Mouse (Mus musculus) forebrain, embryonic 14.5 days (tissue): ENCODE measurements around the gene Ifna16. TPM values are rescaled to one million over a fixed set of nuclear protein-coding genes. Genes with fewer than 3 reads are reported as not detected.

ENCODE experiments used
- ATAC-seq: fragments of 200-750 bp; cut with Nextera tagmentation; 2 replicates; pipeline ENCODE4 v1.8.0; 2017; ENCODE audit warnings: mild to moderate bottlenecking, moderate library complexity
- DNase-seq: peaks from one replicate; pipeline ENCODE4 v3.0.0-alpha.2; 2015; ENCODE audit warnings: low spot score
- H3K27ac ChIP-seq: fragments of 300-500 bp; sonication (generic); 2 replicates; pipeline ENCODE4 v1.5.1; 2014; ENCODE audit warnings: low read depth, mild to moderate bottlenecking, control low read depth, low read length, moderate library complexity
- H3K27me3 ChIP-seq: fragments of 300-500 bp; sonication (generic); replicated peaks from 2 replicates; pipeline ENCODE4 v1.6.1; 2014; ENCODE audit warnings: low read length, control low read depth, mixed read lengths; ENCODE audit not compliant: control insufficient read depth, insufficient read depth
- H3K36me3 ChIP-seq: fragments of 300-500 bp; sonication (generic); 2 replicates; pipeline ENCODE4 v1.6.1; 2014; ENCODE audit warnings: low read length, control low read depth; ENCODE audit not compliant: control insufficient read depth, insufficient read depth
- H3K4me1 ChIP-seq: fragments of 300-500 bp; sonication (generic); 2 replicates; pipeline ENCODE4 v1.6.1; 2014; ENCODE audit warnings: antibody characterized with exemption, low read length, control low read depth; ENCODE audit not compliant: control insufficient read depth, insufficient read depth
- H3K4me2 ChIP-seq: fragments of 300-500 bp; sonication (generic); 2 replicates; pipeline ENCODE4 v1.6.1; 2014; ENCODE audit warnings: mild to moderate bottlenecking, control low read depth, low read length
- H3K4me3 ChIP-seq: fragments of 300-500 bp; sonication (generic); 2 replicates; pipeline ENCODE4 v1.5.1; 2014; ENCODE audit warnings: low read depth, low read length, control low read depth
- H3K9ac ChIP-seq: fragments of 300-500 bp; sonication (generic); 2 replicates; pipeline ENCODE4 v1.6.1; 2014; ENCODE audit warnings: mild to moderate bottlenecking, low read length, control low read depth, moderate library complexity
- H3K9me3 ChIP-seq: fragments of 300-500 bp; sonication (generic); replicated peaks from 2 replicates; pipeline ENCODE4 v1.6.1; 2016; ENCODE audit warnings: low read length, control low read depth, mixed read lengths; ENCODE audit not compliant: control insufficient read depth
- WGBS: fragments of 180-500 bp; shearing (Covaris S2); extraction: QIAGEN DNeasy Blood & Tissue Kit; methylation state at CpG from one replicate; pipeline ENCODE4 v1.1.7; 2014; 5-methylcytosine and 5-hydroxymethylcytosine counted together
- polyA plus RNA-seq: library from polyadenylated mRNA; unstranded; fragments of >200 nt; fragmentation: Nextera tagmentation; extraction: Ambion mirVana; gene quantifications from 2 replicates; pipeline ENCODE4 v1.2.1, GENCODE M21; 2014

The Ifna16 gene
- polyA plus RNA-seq, 1 experiment from 2014 or later: not detected

DNA sequence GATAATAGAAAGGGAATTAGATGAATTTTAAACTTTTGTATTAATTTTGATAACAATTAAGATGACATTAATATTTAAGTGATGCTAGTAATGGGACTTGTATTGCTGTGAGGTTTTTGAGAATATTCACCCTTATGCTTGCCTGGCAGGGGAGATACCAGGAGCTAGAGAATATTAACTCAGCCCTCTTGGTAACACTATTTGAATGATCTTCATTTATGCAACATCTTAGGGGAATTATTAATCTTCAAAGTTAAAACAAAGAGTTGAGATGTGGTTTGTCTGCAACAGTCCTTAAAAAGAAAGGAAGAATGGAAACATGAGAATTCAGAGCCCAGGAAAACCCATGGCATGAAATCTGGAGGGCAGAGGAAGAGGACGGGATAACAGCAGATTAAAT lies 22.6 kb upstream of the Ifna16 start:
- no peaks in the 10 kb centered on the region for H3K4me1 ChIP-seq
- no peak for ATAC-seq
- no peaks in the 10 kb centered on the region for H3K27me3 ChIP-seq
- no peaks in the 10 kb centered on the region for H3K36me3 ChIP-seq
- H3K9me3 ChIP-seq: no peaks in the 10 kb centered on the region
- H3K4me3 ChIP-seq: no peak overlapping the region
- no peak for DNase-seq
- H3K4me2 ChIP-seq: no peak overlapping the region
- WGBS: 78% methylated on average over 1 of the region's 1 CpGs
- H3K9ac ChIP-seq: no peak overlapping the region
- no peak overlapping the region for H3K27ac ChIP-seq

- ATAC-seq (no peak), DNase-seq (no peak)
- Histone ChIP-seq H3K27me3 (no peaks in the 10 kb centered on the region), H3K4me3 (no peak overlapping the region), H3K9ac (no peak overlapping the region), H3K4me2 (no peak overlapping the region), H3K4me1 (no peaks in the 10 kb centered on the region), H3K36me3 (no peaks in the 10 kb centered on the region), H3K9me3 (no peaks in the 10 kb centered on the region), H3K27ac (no peak overlapping the region)
- 88% methylated on average over 5 of the region's 5 CpGs for WGBS
Measured at GRCm38 (mm10) chr4:88698781-88699180, 22.1 kb upstream of the Ifna16 start.

GRCm38 (mm10) chr4:88697753-88698152 lies 21.0 kb upstream of the Ifna16 start:
- Histone ChIP-seq H3K4me2 (no peak overlapping the region), H3K27me3 (no peaks in the 10 kb centered on the region), H3K9ac (no peak overlapping the region), H3K27ac (no peak overlapping the region), H3K4me1 (no peaks in the 10 kb centered on the region), H3K36me3 (no peaks in the 10 kb centered on the region), H3K4me3 (no peak overlapping the region), H3K9me3 (no peaks in the 10 kb centered on the region)
- DNase-seq (no peak), ATAC-seq (no peak)
- 85% methylated on average over 4 of the region's 4 CpGs for WGBS

DNA sequence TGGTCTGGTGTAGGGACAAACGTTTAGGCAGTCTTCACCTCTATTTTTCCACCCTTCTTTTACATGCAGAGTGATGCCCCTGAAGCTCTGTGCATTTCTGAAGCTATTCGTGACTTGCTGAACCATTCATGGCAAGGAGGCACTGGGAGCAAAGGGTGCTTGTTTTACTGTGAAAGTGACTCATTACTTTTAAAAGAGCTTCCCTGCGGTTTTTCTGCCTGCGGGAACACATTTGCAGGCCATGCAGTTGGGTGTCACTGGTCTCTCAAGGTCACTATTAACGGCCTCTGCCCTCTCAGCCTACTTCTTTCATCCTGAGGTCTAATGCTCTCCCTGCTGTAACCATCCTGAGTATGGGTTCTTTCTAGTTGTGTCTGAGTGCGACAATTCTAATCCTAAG lies 20.4 kb upstream of the Ifna16 start:
- no peaks in the 10 kb centered on the region for H3K27me3 ChIP-seq
- no peaks in the 10 kb centered on the region for H3K9me3 ChIP-seq
- ATAC-seq (no peak), DNase-seq (no peak)
- no peak overlapping the region for H3K9ac ChIP-seq
- no peak overlapping the region for H3K27ac ChIP-seq
- H3K4me2 ChIP-seq: no peak overlapping the region
- H3K4me1 ChIP-seq: no peaks in the 10 kb centered on the region
- no peak overlapping the region for H3K4me3 ChIP-seq
- 63% methylated on average over 6 of the region's 6 CpGs for WGBS
- H3K36me3 ChIP-seq: no peaks in the 10 kb centered on the region

DNA sequence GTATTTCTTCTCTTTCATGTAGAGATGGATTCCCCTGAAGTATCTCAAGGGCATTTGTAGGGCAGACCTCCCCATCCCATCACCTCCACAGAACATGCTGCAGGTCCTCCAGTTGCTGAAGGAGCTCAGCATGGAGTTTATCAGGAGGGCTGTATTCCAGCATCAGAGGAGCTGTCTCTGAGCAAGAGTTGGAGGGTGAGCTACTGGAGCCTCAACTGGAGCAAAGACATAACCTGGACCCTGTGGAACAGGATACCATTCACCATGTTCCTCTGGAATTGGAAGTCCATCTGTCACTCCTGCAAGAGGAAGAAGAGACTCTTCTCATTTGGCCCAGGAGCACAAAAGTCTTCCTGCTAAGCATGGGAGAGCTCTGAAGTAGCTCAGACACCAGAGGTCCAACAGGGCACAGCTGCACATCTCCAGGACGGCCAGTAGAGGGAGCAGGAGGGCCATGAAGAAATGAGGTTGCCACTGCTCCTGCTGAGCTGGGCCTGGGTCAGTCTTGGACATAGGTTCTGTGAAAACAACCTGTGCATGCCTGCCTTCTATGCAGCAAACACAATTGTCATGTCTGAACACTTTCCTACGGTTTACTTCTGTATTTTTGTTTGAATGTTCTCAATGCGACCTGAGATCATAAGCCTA lies 19.6 kb upstream of the Ifna16 start:
- Histone ChIP-seq H3K27me3 (no peaks in the 10 kb centered on the region), H3K4me3 (no peak overlapping the region), H3K4me2 (no peak overlapping the region), H3K9ac (no peak overlapping the region), H3K9me3 (no peaks in the 10 kb centered on the region), H3K27ac (no peak overlapping the region), H3K4me1 (no peaks in the 10 kb centered on the region), H3K36me3 (no peaks in the 10 kb centered on the region)
- WGBS: 24% methylated on average over 3 of the region's 3 CpGs
- DNase-seq (peak; percentile 83), ATAC-seq (peak; percentile 77; the same call in 1 of the 2 replicates)

DNA sequence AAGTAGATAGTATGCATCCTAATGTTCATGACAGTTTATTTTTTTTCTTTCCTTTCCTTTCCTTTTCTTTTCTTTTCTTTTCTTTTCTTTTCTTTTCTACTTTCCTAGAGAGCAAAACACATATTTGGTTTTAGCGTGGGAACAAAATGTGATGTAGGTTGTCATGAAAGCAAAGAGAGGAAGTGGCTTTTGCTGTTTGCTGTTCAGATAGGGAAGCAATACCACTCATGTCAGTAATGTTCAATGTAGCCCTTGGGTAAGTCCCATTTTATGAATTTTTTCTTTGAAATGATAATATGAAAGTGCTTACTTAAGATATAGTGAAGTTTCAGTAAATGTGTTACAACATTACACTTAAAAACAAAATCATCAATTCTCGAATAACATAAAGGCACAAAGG lies 16.7 kb upstream of the Ifna16 start:
- Histone ChIP-seq H3K4me3 (no peak overlapping the region), H3K4me1 (no peaks in the 10 kb centered on the region), H3K4me2 (no peak overlapping the region), H3K27me3 (no peaks in the 10 kb centered on the region), H3K36me3 (no peaks in the 10 kb centered on the region), H3K27ac (no peak overlapping the region), H3K9ac (no peak overlapping the region), H3K9me3 (no peaks in the 10 kb centered on the region)
- ATAC-seq (no peak), DNase-seq (no peak)
- 89% methylated on average over 2 of the region's 2 CpGs for WGBS

- Histone ChIP-seq H3K4me2 (no peak overlapping the region), H3K27ac (no peak overlapping the region), H3K4me3 (no peak overlapping the region), H3K27me3 (no peaks in the 10 kb centered on the region), H3K36me3 (no peaks in the 10 kb centered on the region), H3K9me3 (no peaks in the 10 kb centered on the region), H3K4me1 (no peaks in the 10 kb centered on the region), H3K9ac (no peak overlapping the region)
- DNase-seq (no peak), ATAC-seq (no peak)
- WGBS: 91% methylated on average over 1 of the region's 1 CpGs
Measured at GRCm38 (mm10) chr4:88692537-88692936, 15.8 kb upstream of the Ifna16 start.

DNA sequence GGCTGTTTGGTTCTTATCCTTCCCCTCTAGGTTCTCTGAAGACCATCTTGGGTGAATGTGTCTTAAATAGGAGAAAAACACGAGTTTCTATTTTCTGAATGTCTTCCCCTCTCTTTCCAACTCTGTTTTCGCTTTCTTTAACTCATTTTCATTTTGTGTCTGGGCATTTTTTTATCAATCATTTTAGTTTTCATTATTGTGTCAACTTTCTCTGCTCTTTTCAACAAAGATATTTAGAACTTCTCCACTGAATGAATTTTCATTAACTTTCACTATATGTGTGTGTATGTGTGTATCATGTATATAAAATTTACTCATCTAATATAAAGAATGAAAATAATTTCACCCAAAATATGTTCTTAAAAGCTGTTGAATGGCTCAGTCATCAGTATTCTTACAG lies 14.5 kb upstream of the Ifna16 start, which contains the start of gene Ifnab:
Gene Ifnab, minus strand, starts transcription at position 101 of the 400 bp plus-strand sequence.
- WGBS: 66% methylated on average over 2 of the region's 2 CpGs

DNA sequence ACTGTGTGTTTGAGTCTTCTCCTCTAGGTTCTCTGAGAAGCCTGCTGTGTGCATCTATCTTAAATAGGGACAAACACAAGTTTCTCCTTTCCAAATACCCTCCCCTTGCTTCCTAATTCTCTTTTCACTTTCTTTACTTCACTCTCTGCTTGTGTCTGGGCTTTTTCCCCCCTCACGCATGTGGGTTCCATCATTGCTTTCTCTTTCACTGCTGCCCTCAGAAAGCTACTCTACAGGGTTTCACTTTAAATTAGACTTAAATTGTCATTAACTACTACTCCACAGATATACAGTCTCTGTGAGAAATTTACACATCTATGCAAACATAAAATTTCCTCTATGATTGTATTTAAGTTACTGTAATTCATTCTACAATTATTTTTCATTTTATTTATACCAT lies 7.1 kb upstream of the Ifna16 start, which contains the start of gene Ifna2:
Gene Ifna2, minus strand, starts transcription at position 101 of the 400 bp plus-strand sequence.
- H3K36me3 ChIP-seq: no peaks in the 10 kb centered on the region
- H3K4me1 ChIP-seq: no peaks in the 10 kb centered on the region
- H3K27me3 ChIP-seq: no peaks in the 10 kb centered on the region
- H3K9me3 ChIP-seq: no peaks in the 10 kb centered on the region
- H3K4me2 ChIP-seq: no peak within 1 kb of the TSS
- no peak within 1 kb of the TSS for H3K4me3 ChIP-seq
- H3K27ac ChIP-seq: no peak within 1 kb of the TSS
- DNase-seq (no peak), ATAC-seq (no peak)
- 85% methylated on average over 1 of the region's 1 CpGs for WGBS
- no peak within 1 kb of the TSS for H3K9ac ChIP-seq

More for the DNA sequence above, 14.5 kb upstream of the Ifna16 start, which contains the start of gene Ifnab:
- Histone ChIP-seq H3K4me1 (no peaks in the 10 kb centered on the region), H3K4me2 (no peak within 1 kb of the TSS), H3K4me3 (no peak within 1 kb of the TSS), H3K27me3 (no peaks in the 10 kb centered on the region), H3K36me3 (no peaks in the 10 kb centered on the region), H3K9ac (no peak within 1 kb of the TSS), H3K9me3 (no peaks in the 10 kb centered on the region), H3K27ac (no peak within 1 kb of the TSS)
- ATAC-seq (no peak), DNase-seq (no peak)
